Mouse (Mus musculus): ENCODE measurements around the gene Ccdc57. TPM values are rescaled to one million over a fixed set of nuclear protein-coding genes. Genes with fewer than 3 reads are reported as not detected.

Gene Ccdc57
- polyA plus RNA-seq, 1 experiment from 2014 or later: 5.1 TPM

DNA sequence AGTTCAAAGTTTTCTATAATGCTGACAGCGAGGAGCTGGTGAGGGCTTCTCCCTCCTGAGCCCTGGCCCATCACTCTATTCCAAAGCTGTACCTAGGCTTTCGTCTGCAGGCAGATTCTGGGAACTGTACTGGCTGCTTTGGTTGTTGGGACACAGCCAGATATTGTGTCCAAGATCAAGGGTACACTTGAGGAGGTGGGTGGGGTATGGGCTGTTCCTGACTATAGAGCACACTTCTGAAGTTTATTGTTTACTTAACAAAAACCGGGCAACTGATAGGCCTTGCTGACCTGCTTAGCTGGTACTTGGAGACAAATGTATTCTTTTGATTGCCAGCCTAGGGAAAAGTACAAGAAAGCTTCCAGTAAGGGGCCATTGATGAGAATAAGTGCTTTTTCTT lies 43.5 kb downstream of the Ccdc57 start:
- ATAC-seq (ENCODE audit: insufficient number of reproducible peaks, low FRiP score, low TSS enrichment, low read depth): no peak
- 91% methylated on average over 3 of the region's 3 CpGs for WGBS
- no peak overlapping the region for H3K4me2 ChIP-seq (ENCODE audit: low read depth, severe bottlenecking)
- no peak overlapping the region for H3K27ac ChIP-seq (replicated peaks; ENCODE audit: low read depth, low read length)
- no peak for DNase-seq (ENCODE audit: low spot score)
- peaks cover 2% of the 10 kb centered on the region; the same call in 1 of the 2 replicates for H3K36me3 ChIP-seq (ENCODE audit: control insufficient read depth, insufficient read depth, low read length)
- H3K4me3 ChIP-seq (ENCODE audit: low read depth, low read length): no peak overlapping the region
- H3K9me3 ChIP-seq (ENCODE audit: control insufficient read depth, low read length): no peaks in the 10 kb centered on the region; the same call in 1 of the 2 replicates
- no peak overlapping the region for H3K9ac ChIP-seq (ENCODE audit: low read length)
- no peaks in the 10 kb centered on the region for H3K27me3 ChIP-seq (ENCODE audit: control insufficient read depth, insufficient read depth, low read length)
- no peaks in the 10 kb centered on the region for H3K4me1 ChIP-seq (ENCODE audit: control insufficient read depth, insufficient read depth, low read length)

DNA sequence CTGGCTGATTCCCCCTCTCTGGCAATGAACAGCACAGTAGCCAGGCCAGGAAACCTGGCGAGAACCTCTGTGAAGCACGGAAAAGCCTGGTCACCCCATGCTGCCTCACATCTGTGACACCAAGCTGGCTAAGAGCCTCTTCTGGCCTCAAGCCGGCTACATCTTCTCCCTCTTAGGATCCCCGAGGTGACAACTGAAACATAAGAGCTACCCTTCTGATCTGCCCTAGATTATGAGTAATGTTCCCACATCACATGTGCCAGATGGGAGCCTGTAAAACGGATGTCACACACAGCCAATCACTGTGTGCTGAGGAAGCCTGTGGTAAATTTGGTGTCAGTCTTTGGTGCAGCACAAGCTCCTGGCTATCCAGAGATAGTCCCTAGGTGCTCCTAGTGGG lies 44.0 kb downstream of the Ccdc57 start:
- Histone ChIP-seq H3K4me2 (ENCODE audit: low read depth, severe bottlenecking) (no peak overlapping the region), H3K27me3 (ENCODE audit: control insufficient read depth, insufficient read depth, low read length) (no peaks in the 10 kb centered on the region), H3K9me3 (ENCODE audit: control insufficient read depth, low read length) (no peaks in the 10 kb centered on the region; the same call in 1 of the 2 replicates), H3K36me3 (ENCODE audit: control insufficient read depth, insufficient read depth, low read length) (peaks cover 2% of the 10 kb centered on the region; the same call in 1 of the 2 replicates), H3K4me1 (ENCODE audit: control insufficient read depth, insufficient read depth, low read length) (no peaks in the 10 kb centered on the region), H3K9ac (ENCODE audit: low read length) (no peak overlapping the region), H3K4me3 (ENCODE audit: low read depth, low read length) (no peak overlapping the region), H3K27ac (replicated peaks; ENCODE audit: low read depth, low read length) (no peak overlapping the region)
- 85% methylated on average over 5 of the region's 5 CpGs for WGBS
- DNase-seq (ENCODE audit: low spot score) (no peak), ATAC-seq (ENCODE audit: insufficient number of reproducible peaks, low FRiP score, low TSS enrichment, low read depth) (no peak)

DNA sequence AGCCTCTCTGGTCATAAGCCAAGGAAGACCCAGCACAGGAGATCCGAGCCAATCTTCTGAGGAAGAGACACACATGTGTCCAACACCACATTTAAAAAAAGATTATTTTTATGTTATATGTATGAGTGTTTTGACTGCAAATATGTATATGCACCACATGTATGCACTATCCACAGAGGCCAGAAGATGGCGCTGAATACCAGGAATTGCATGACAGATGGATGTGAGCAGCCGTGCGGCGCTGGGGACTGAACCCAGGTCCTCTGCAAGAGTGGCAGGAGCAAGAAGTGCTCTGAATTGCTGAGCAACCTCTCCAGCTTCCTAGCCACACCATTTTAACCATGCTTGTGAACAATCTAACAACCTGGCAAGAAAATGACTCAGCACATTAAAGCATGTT lies 45.2 kb downstream of the Ccdc57 start:
- H3K9ac ChIP-seq (ENCODE audit: low read length): no peak overlapping the region
- H3K4me2 ChIP-seq (ENCODE audit: low read depth, severe bottlenecking): no peak overlapping the region
- H3K27me3 ChIP-seq (ENCODE audit: control insufficient read depth, insufficient read depth, low read length): no peaks in the 10 kb centered on the region
- no peak for DNase-seq (ENCODE audit: low spot score)
- peaks cover 2% of the 10 kb centered on the region; the same call in 1 of the 2 replicates for H3K36me3 ChIP-seq (ENCODE audit: control insufficient read depth, insufficient read depth, low read length)
- no peak overlapping the region for H3K27ac ChIP-seq (replicated peaks; ENCODE audit: low read depth, low read length)
- ATAC-seq (ENCODE audit: insufficient number of reproducible peaks, low FRiP score, low TSS enrichment, low read depth): no peak
- H3K9me3 ChIP-seq (ENCODE audit: control insufficient read depth, low read length): no peaks in the 10 kb centered on the region; the same call in 1 of the 2 replicates
- H3K4me3 ChIP-seq (ENCODE audit: low read depth, low read length): no peak overlapping the region
- H3K4me1 ChIP-seq (ENCODE audit: control insufficient read depth, insufficient read depth, low read length): no peaks in the 10 kb centered on the region
- 92% methylated on average over 5 of the region's 5 CpGs for WGBS

DNA sequence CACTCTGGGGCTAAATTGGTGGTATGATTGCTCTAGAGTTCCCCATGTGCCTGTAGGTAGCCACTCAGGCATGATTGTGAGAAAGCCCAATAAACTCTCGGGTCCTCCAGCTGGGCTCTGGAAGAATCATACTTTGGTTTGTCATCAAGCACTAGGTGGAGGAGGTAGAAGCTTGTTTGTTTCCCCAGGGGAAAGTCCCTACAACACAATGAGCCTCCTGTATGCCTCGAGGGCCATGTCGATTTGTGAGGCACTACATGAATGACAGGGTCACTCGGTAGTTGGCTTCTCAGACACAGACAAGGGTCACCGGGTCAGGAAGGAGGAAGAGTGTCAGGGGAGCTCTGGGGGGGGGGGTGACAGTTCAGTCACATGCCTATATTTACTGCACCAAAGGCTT lies 46.2 kb downstream of the Ccdc57 start:
- Histone ChIP-seq H3K9ac (ENCODE audit: low read length) (no peak overlapping the region), H3K4me2 (ENCODE audit: low read depth, severe bottlenecking) (no peak overlapping the region), H3K27me3 (ENCODE audit: control insufficient read depth, insufficient read depth, low read length) (no peaks in the 10 kb centered on the region), H3K36me3 (ENCODE audit: control insufficient read depth, insufficient read depth, low read length) (peaks cover 2% of the 10 kb centered on the region; the same call in 1 of the 2 replicates), H3K9me3 (ENCODE audit: control insufficient read depth, low read length) (no peaks in the 10 kb centered on the region; the same call in 1 of the 2 replicates), H3K4me1 (ENCODE audit: control insufficient read depth, insufficient read depth, low read length) (no peaks in the 10 kb centered on the region), H3K4me3 (ENCODE audit: low read depth, low read length) (no peak overlapping the region), H3K27ac (replicated peaks; ENCODE audit: low read depth, low read length) (no peak overlapping the region)
- ATAC-seq (ENCODE audit: insufficient number of reproducible peaks, low FRiP score, low TSS enrichment, low read depth) (no peak), DNase-seq (ENCODE audit: low spot score) (no peak)
- 84% methylated on average over 5 of the region's 5 CpGs for WGBS

DNA sequence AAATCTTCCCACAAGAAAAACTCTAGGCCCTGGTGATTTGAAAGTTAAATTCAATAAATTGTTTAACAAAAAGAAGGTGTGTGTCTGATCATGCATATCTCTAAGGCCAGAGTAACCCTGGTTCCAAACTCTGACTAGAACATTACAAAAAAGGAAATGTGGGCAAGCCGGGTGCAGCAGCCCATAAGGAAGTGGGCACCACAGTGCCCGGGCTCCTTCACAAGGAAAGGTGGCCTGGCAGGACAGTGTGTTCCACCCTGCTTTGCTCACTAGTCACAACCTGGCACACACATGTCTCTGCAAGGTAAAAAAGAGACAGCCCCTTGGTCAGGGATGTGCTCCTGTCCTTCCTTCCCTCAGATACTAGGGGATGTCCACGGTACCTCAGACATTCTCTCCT lies 49.1 kb downstream of the Ccdc57 start:
- ATAC-seq (ENCODE audit: insufficient number of reproducible peaks, low FRiP score, low TSS enrichment, low read depth) (no peak), DNase-seq (ENCODE audit: low spot score) (no peak)
- Histone ChIP-seq H3K4me3 (ENCODE audit: low read depth, low read length) (no peak overlapping the region), H3K27me3 (ENCODE audit: control insufficient read depth, insufficient read depth, low read length) (no peaks in the 10 kb centered on the region), H3K9me3 (ENCODE audit: control insufficient read depth, low read length) (no peaks in the 10 kb centered on the region; the same call in 1 of the 2 replicates), H3K9ac (ENCODE audit: low read length) (no peak overlapping the region), H3K27ac (replicated peaks; ENCODE audit: low read depth, low read length) (no peak overlapping the region), H3K4me1 (ENCODE audit: control insufficient read depth, insufficient read depth, low read length) (no peaks in the 10 kb centered on the region), H3K4me2 (ENCODE audit: low read depth, severe bottlenecking) (no peak overlapping the region), H3K36me3 (ENCODE audit: control insufficient read depth, insufficient read depth, low read length) (peaks cover 2% of the 10 kb centered on the region; the same call in 1 of the 2 replicates)
- 91% methylated on average over 3 of the region's 3 CpGs for WGBS

DNA sequence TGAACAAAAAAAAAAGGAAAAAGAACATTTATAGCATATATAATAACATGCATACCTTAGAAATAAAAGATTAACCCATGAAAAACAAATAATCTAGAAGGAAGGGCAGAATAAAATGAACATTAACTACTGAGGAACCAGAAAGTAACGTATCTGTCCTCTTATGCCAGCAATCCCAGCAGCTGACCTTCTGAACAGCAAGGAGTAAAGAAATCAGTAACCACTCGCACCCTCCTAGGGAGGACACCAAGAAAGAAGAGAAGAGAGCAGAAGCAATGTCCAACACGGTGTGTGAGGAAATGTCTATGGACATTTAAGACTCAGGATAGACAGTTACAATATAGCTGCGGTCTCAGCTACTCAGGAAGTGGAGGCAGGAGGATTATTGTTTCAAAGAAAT lies 49.7 kb downstream of the Ccdc57 start:
- Histone ChIP-seq H3K27me3 (ENCODE audit: control insufficient read depth, insufficient read depth, low read length) (no peaks in the 10 kb centered on the region), H3K4me3 (ENCODE audit: low read depth, low read length) (no peak overlapping the region), H3K36me3 (ENCODE audit: control insufficient read depth, insufficient read depth, low read length) (peaks cover 2% of the 10 kb centered on the region; the same call in 1 of the 2 replicates), H3K4me1 (ENCODE audit: control insufficient read depth, insufficient read depth, low read length) (no peaks in the 10 kb centered on the region), H3K9me3 (ENCODE audit: control insufficient read depth, low read length) (no peaks in the 10 kb centered on the region; the same call in 1 of the 2 replicates), H3K27ac (replicated peaks; ENCODE audit: low read depth, low read length) (no peak overlapping the region), H3K9ac (ENCODE audit: low read length) (no peak overlapping the region), H3K4me2 (ENCODE audit: low read depth, severe bottlenecking) (no peak overlapping the region)
- 89% methylated on average over 4 of the region's 4 CpGs for WGBS
- no peak for DNase-seq (ENCODE audit: low spot score)
- ATAC-seq (ENCODE audit: insufficient number of reproducible peaks, low FRiP score, low TSS enrichment, low read depth): no peak

GRCm38 (mm10) chr11:120873206-120873605 lies 59.5 kb downstream of the Ccdc57 start:
- no peak overlapping the region for H3K27ac ChIP-seq (replicated peaks; ENCODE audit: low read depth, low read length)
- 64% methylated on average over 6 of the region's 6 CpGs for WGBS
- no peaks in the 10 kb centered on the region for H3K4me1 ChIP-seq (ENCODE audit: control insufficient read depth, insufficient read depth, low read length)
- H3K9ac ChIP-seq (ENCODE audit: low read length): no peak overlapping the region
- no peaks in the 10 kb centered on the region for H3K27me3 ChIP-seq (ENCODE audit: control insufficient read depth, insufficient read depth, low read length)
- ATAC-seq (ENCODE audit: insufficient number of reproducible peaks, low FRiP score, low TSS enrichment, low read depth): no peak
- no peak overlapping the region for H3K4me3 ChIP-seq (ENCODE audit: low read depth, low read length)
- no peak for DNase-seq (ENCODE audit: low spot score)
- no peaks in the 10 kb centered on the region; the same call in 1 of the 2 replicates for H3K36me3 ChIP-seq (ENCODE audit: control insufficient read depth, insufficient read depth, low read length)
- no peak overlapping the region for H3K4me2 ChIP-seq (ENCODE audit: low read depth, severe bottlenecking)
- H3K9me3 ChIP-seq (ENCODE audit: control insufficient read depth, low read length): no peaks in the 10 kb centered on the region

GRCm38 (mm10) chr11:120871521-120871920 lies 61.2 kb downstream of the Ccdc57 start:
- DNase-seq (ENCODE audit: low spot score): no peak
- WGBS: 95% methylated on average over 9 of the region's 9 CpGs
- ATAC-seq (ENCODE audit: insufficient number of reproducible peaks, low FRiP score, low TSS enrichment, low read depth): no peak
- Histone ChIP-seq H3K9me3 (ENCODE audit: control insufficient read depth, low read length) (no peaks in the 10 kb centered on the region), H3K27ac (replicated peaks; ENCODE audit: low read depth, low read length) (no peak overlapping the region), H3K4me1 (ENCODE audit: control insufficient read depth, insufficient read depth, low read length) (no peaks in the 10 kb centered on the region), H3K4me3 (ENCODE audit: low read depth, low read length) (no peak overlapping the region), H3K36me3 (ENCODE audit: control insufficient read depth, insufficient read depth, low read length) (no peaks in the 10 kb centered on the region; the same call in 1 of the 2 replicates), H3K9ac (ENCODE audit: low read length) (no peak overlapping the region), H3K4me2 (ENCODE audit: low read depth, severe bottlenecking) (no peak overlapping the region), H3K27me3 (ENCODE audit: control insufficient read depth, insufficient read depth, low read length) (no peaks in the 10 kb centered on the region)

GRCm38 (mm10) chr11:120865816-120866215 lies 66.9 kb downstream of the Ccdc57 start:
- Histone ChIP-seq H3K9me3 (ENCODE audit: control insufficient read depth, low read length) (no peaks in the 10 kb centered on the region), H3K27me3 (ENCODE audit: control insufficient read depth, insufficient read depth, low read length) (no peaks in the 10 kb centered on the region), H3K4me1 (ENCODE audit: control insufficient read depth, insufficient read depth, low read length) (no peaks in the 10 kb centered on the region), H3K4me2 (ENCODE audit: low read depth, severe bottlenecking) (no peak overlapping the region), H3K9ac (ENCODE audit: low read length) (no peak overlapping the region), H3K36me3 (ENCODE audit: control insufficient read depth, insufficient read depth, low read length) (no peaks in the 10 kb centered on the region), H3K4me3 (ENCODE audit: low read depth, low read length) (no peak overlapping the region), H3K27ac (replicated peaks; ENCODE audit: low read depth, low read length) (no peak overlapping the region)
- WGBS: 83% methylated on average over 1 of the region's 1 CpGs
- DNase-seq (ENCODE audit: low spot score) (no peak), ATAC-seq (ENCODE audit: insufficient number of reproducible peaks, low FRiP score, low TSS enrichment, low read depth) (no peak)

All from limb, embryonic 11.5 days (tissue).